Mouse (Mus musculus) forebrain, embryonic 14.5 days (tissue): ENCODE data around the gene Duxf3. TPM values are rescaled to one million over a fixed set of nuclear protein-coding genes. Genes with fewer than 3 reads are reported as not detected.
"Not testable (repeated sequence)": the region's sequence is repeated elsewhere in the genome, so short reads cannot be mapped to it uniquely, and the experiment has no call there.

Experiments used
- ATAC-seq: fragments of 200-750 bp; cut with Nextera tagmentation; 2 replicates; pipeline ENCODE4 v1.8.0; 2017; ENCODE audit warnings: mild to moderate bottlenecking, moderate library complexity
- DNase-seq: peaks from one replicate; pipeline ENCODE4 v3.0.0-alpha.2; 2015; ENCODE audit warnings: low spot score
- H3K27ac ChIP-seq: fragments of 300-500 bp; sonication (generic); 2 replicates; pipeline ENCODE4 v1.5.1; 2014; ENCODE audit warnings: low read depth, mild to moderate bottlenecking, control low read depth, low read length, moderate library complexity
- H3K27me3 ChIP-seq: fragments of 300-500 bp; sonication (generic); replicated peaks from 2 replicates; pipeline ENCODE4 v1.6.1; 2014; ENCODE audit warnings: low read length, control low read depth, mixed read lengths; ENCODE audit not compliant: control insufficient read depth, insufficient read depth
- H3K36me3 ChIP-seq: fragments of 300-500 bp; sonication (generic); 2 replicates; pipeline ENCODE4 v1.6.1; 2014; ENCODE audit warnings: low read length, control low read depth; ENCODE audit not compliant: control insufficient read depth, insufficient read depth
- H3K4me1 ChIP-seq: fragments of 300-500 bp; sonication (generic); 2 replicates; pipeline ENCODE4 v1.6.1; 2014; ENCODE audit warnings: antibody characterized with exemption, low read length, control low read depth; ENCODE audit not compliant: control insufficient read depth, insufficient read depth
- H3K4me2 ChIP-seq: fragments of 300-500 bp; sonication (generic); 2 replicates; pipeline ENCODE4 v1.6.1; 2014; ENCODE audit warnings: mild to moderate bottlenecking, control low read depth, low read length
- H3K4me3 ChIP-seq: fragments of 300-500 bp; sonication (generic); 2 replicates; pipeline ENCODE4 v1.5.1; 2014; ENCODE audit warnings: low read depth, low read length, control low read depth
- H3K9ac ChIP-seq: fragments of 300-500 bp; sonication (generic); 2 replicates; pipeline ENCODE4 v1.6.1; 2014; ENCODE audit warnings: mild to moderate bottlenecking, low read length, control low read depth, moderate library complexity
- H3K9me3 ChIP-seq: fragments of 300-500 bp; sonication (generic); replicated peaks from 2 replicates; pipeline ENCODE4 v1.6.1; 2016; ENCODE audit warnings: low read length, control low read depth, mixed read lengths; ENCODE audit not compliant: control insufficient read depth
- WGBS: fragments of 180-500 bp; shearing (Covaris S2); extraction: QIAGEN DNeasy Blood & Tissue Kit; methylation state at CpG from one replicate; pipeline ENCODE4 v1.1.7; 2014; 5-methylcytosine and 5-hydroxymethylcytosine counted together
- polyA plus RNA-seq: library from polyadenylated mRNA; unstranded; fragments of >200 nt; fragmentation: Nextera tagmentation; extraction: Ambion mirVana; gene quantifications from 2 replicates; pipeline ENCODE4 v1.2.1, GENCODE M21; 2014

Gene Duxf3
- polyA plus RNA-seq, 1 experiment from 2014 or later: not detected

DNA sequence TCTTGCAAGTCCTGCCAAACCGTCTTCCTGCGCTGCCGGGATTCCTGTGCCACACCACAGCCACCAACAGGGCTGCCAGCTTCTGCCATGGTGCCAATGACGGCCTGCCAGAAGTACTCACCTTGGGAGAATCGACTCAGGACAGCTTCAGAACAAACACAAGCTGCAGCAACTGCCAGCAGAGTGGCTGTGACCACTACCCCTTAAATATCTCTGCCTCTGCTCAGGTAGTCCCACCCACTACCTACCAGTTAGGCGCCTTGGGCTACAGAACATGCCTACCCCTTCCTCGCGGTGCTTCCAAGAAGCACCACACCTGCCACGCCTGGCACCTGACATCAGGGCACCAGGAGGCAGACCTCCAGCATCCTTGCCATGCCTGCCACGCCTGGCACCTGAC is 4.1 kb upstream of the Duxf3 start, which contains the start of gene Gm4981:
Gene Gm4981, minus strand, starts transcription at position 89 of the 400 bp plus-strand sequence.
- H3K4me2 ChIP-seq: no peak within 1 kb of the TSS
- ATAC-seq (no peak), DNase-seq (no peak)
- 90% methylated on average over 10 of the region's 10 CpGs for WGBS
- peaks cover 11% of the 10 kb centered on the region for H3K9me3 ChIP-seq
- no peaks in the 10 kb centered on the region for H3K36me3 ChIP-seq
- no peak within 1 kb of the TSS for H3K27ac ChIP-seq
- no peak within 1 kb of the TSS for H3K9ac ChIP-seq
- no peaks in the 10 kb centered on the region for H3K4me1 ChIP-seq
- H3K4me3 ChIP-seq: no peak within 1 kb of the TSS
- no peaks in the 10 kb centered on the region for H3K27me3 ChIP-seq

DNA sequence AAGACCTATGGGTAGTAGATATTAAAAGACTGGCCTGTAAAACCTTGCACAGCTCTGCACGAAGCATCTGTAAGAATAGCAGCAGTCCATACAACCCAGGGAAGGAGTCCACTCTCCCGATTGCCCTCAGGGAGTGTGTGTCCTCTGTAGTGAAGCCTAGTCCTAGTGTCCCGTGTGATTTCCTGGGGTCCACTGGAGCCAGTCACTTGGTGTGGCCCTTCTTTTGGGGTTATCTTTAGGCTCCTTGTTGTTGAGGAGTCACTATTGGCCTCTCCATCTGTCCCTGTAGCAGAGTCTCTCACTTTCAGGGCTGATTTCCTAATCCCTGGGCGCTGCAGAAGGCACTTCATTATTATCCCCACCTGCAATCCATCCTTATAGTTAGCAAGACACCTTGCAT is 2.5 kb upstream of the Duxf3 start:
- not testable (repeated sequence) for H3K4me2 ChIP-seq, H3K27ac ChIP-seq, H3K9ac ChIP-seq, ATAC-seq, H3K27me3 ChIP-seq, H3K4me3 ChIP-seq, H3K36me3 ChIP-seq, H3K4me1 ChIP-seq, DNase-seq
- peaks cover 15% of the 10 kb centered on the region for H3K9me3 ChIP-seq
- 91% methylated on average over 4 of the region's 4 CpGs for WGBS

DNA sequence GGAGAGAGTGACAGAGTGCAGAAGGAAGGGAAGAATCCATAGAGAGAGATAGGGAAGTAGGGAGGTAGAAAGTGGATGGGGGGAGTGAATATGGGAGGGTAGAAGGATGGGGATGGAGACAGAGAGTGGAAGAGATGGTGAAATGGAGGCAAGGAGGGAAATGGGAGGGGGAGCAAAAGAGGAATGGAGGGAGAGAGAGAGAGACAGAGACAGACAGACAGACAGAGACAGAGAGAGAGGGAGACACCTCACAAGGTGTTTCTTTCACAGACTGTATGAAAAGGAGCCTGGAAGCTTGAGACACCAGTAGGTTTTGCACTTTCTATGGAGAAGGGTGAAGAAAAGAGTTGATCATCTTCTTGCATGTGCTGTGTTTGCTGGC is 1.3 kb upstream of the Duxf3 start:
- not testable (repeated sequence) for H3K27me3 ChIP-seq

DNA sequence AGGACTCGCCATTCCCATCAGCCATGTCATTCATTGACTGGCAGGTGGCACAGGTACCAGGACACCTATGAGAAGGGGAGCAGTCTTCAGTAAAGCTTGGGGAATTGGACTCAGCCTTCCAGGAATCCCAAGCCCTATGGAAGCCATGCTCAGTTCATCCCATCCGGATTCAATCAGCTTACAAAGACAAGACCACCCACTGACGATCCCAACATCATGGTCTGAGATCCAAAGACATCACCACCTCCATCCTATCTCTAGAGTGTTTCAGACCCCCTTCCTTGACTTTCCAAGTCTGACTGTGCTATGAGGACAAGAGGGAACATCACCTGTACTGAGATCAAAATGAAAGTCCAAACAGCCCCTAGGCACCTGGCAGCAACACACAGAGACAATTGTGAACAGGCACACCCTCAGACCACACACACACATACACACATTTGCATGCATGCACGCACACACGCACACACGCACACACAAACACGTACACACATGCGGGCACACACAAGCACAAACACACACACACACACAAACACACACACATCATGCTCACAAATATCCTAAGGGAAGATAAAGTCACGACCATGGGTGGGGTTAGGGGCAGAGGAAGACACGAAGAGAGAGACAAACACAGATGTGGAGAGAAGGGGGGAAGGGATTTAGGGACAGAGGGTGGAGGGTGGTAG is 722 bp upstream of the Duxf3 start:
- H3K27ac ChIP-seq, H3K36me3 ChIP-seq, H3K4me1 ChIP-seq, H3K4me2 ChIP-seq, H3K4me3 ChIP-seq, H3K27me3 ChIP-seq, H3K9ac ChIP-seq, DNase-seq: not testable (repeated sequence)
- ATAC-seq: peak; percentile 26
- peaks cover 15% of the 10 kb centered on the region for H3K9me3 ChIP-seq
- WGBS: 79% methylated on average over 9 of the region's 10 CpGs

More for the DNA sequence above, 1.3 kb upstream of the Duxf3 start:
- not testable (repeated sequence) for ATAC-seq, H3K4me1 ChIP-seq, H3K9ac ChIP-seq, H3K4me3 ChIP-seq, DNase-seq, H3K36me3 ChIP-seq, H3K4me2 ChIP-seq, H3K27ac ChIP-seq
- H3K9me3 ChIP-seq: peaks cover 15% of the 10 kb centered on the region

DNA sequence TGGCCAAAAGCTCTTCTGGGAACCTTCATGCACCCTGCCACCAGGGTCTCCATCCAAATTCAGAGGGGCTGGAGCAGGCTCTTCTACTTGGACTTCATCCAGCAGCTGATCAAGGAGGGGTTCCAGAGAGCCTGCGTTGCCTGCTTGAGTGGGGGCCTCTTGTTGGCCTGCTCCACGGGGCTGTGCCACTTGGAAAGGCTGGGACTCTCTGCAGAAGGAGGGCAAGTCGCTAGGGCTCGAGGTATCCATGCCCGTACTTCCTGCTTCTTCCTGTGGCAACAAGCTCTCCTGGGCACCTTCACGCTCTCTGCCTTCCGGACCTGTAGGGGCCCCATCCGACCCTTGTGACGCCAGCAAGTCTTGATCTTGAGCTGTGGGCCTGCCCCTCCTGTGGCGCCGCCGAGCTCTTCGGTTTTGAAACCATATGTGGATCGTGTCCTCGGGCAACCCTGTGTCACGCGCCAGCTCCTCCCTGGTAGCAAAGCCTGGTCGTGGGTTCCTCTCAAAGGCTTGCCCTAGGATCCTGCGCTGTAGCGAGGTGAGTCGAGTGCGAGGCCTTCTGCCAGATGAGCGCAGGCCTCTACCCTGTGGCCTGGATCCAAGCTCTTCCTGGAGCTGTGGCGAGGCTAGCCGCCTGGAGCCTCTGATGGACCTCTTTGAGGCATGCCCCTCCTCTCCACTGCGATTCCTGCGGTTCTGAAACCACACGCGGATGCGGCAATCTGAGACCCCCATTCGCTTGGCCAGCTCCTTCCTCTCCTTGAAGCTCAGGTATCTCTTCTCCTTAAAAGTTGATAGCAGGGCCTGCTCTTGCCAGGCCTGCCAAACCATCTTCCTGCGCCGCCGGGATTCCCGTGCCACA is 465 bp downstream of the Duxf3 start:
- H3K27ac ChIP-seq, H3K36me3 ChIP-seq, H3K4me3 ChIP-seq, H3K4me2 ChIP-seq, H3K9ac ChIP-seq, H3K27me3 ChIP-seq, H3K4me1 ChIP-seq: not testable (repeated sequence)
- WGBS: 90% methylated on average over 32 of the region's 35 CpGs
- ATAC-seq (peak; percentile 79), DNase-seq (peak; percentile 34)
- peaks cover 15% of the 10 kb centered on the region for H3K9me3 ChIP-seq

DNA sequence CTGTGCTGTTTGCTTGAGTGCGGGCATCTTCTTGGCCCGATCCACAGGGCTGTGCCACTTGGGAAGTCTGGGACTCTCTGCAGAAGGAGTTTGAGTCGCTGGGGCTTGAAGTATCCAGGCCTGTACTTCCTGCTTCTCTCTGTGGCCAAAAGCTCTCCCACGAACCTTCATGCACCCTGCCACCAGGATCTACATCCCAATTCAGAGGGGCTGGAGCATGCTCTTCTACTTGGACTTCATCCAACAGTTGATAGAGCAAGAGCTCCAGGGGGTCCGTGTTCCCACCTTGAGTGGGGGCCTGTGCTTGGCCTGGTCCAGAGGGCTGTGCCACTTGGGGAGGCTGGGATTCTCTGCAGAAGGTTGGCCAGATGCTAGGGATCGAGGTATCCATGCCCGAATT is 1.4 kb downstream of the Duxf3 start:
- H3K27me3 ChIP-seq, H3K9ac ChIP-seq, DNase-seq, H3K27ac ChIP-seq, H3K4me2 ChIP-seq, H3K36me3 ChIP-seq, H3K4me3 ChIP-seq, H3K4me1 ChIP-seq: not testable (repeated sequence)
- peaks cover 13% of the 10 kb centered on the region for H3K9me3 ChIP-seq
- peak; percentile 32 for ATAC-seq
- 89% methylated on average over 5 of the region's 7 CpGs for WGBS

DNA sequence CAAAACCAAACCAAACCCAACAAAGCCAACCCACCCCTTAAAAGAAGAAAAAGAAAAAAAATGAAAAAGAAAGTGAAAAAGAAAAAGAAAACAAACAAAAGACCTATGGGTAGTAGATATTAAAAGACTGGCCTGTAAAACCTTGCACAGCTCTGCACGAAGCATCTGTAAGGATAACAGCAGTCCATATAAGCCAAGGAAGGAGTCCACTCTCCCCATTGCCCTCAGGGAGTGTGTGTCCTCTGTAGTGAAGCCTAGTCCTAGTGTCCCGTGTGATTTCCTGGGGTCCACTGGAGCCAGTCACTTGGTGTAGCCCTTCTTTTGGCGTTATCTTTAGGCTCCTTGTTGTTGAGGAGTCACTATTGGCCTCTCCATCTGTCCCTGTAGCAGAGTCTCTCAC is 2.5 kb downstream of the Duxf3 start:
- not testable (repeated sequence) for H3K27ac ChIP-seq, DNase-seq, H3K4me2 ChIP-seq, H3K36me3 ChIP-seq, H3K27me3 ChIP-seq, H3K4me3 ChIP-seq, H3K4me1 ChIP-seq, ATAC-seq, H3K9ac ChIP-seq
- H3K9me3 ChIP-seq: peaks cover 13% of the 10 kb centered on the region
- 56% methylated on average over 3 of the region's 3 CpGs for WGBS

DNA sequence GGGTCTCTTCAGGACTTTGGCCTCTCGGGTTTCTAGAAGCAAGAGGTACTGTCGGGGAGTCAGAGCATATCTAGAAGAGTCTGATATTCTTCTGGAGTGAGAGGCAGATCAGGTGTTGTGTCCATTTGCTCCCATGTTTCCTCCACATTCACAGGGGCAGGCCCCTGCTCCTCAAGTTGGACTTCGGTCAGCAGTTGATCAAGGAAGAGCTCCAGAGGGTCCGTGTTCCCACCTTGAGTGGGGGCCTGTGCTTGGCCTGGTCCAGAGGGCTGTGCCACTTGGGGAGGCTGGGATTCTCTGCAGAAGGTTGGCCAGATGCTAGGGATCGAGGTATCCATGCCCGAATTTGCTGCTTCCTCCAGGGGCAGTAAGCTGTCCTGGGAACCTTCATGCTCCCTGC is 4.7 kb downstream of the Duxf3 start:
- H3K27me3 ChIP-seq, H3K9ac ChIP-seq, H3K4me3 ChIP-seq, H3K4me1 ChIP-seq, H3K27ac ChIP-seq, H3K4me2 ChIP-seq, DNase-seq, H3K36me3 ChIP-seq, ATAC-seq: not testable (repeated sequence)
- WGBS: 86% methylated on average over 2 of the region's 6 CpGs
- peaks cover 13% of the 10 kb centered on the region for H3K9me3 ChIP-seq

DNA sequence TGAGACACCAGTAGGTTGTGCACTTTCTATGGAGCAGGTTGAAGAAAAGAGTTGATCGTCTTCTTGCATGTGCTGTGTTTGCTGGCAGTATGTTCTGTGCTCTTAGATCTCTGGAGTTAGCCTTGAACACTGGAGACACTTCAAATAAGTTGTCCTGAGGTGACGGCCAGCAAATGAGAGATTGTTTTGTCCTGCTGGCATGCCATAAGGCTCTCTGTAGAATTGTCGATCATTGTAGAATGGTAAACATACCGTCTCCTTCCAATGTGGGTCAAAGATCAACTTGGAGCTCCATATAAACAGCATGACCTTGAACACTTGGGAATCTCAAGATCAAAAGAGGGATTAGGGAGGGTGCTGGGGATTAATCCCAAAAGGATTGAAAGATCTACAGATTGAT is 6.1 kb downstream of the Duxf3 start:
- H3K4me2 ChIP-seq, H3K27ac ChIP-seq, H3K36me3 ChIP-seq, H3K9ac ChIP-seq, H3K4me3 ChIP-seq, ATAC-seq, H3K9me3 ChIP-seq, H3K27me3 ChIP-seq, H3K4me1 ChIP-seq: not testable (repeated sequence)
- peak; percentile 16 for DNase-seq
- 85% methylated on average over 4 of the region's 4 CpGs for WGBS
